Mouse (Mus musculus) bone marrow macrophage, adult 2 months (primary cell): Measurements from ENCODE around the gene Ube2c.

ENCODE experiments used
- CTCF ChIP-seq: IDR thresholded peaks from 2 replicates; pipeline ENCODE4 v1.5.1; 2012; ENCODE audit warnings: low read depth, mild to moderate bottlenecking, low read length, moderate library complexity
- POLR2A ChIP-seq: IDR thresholded peaks from 2 replicates; pipeline ENCODE4 v1.6.1; 2012; ENCODE audit warnings: mild to moderate bottlenecking, low read depth, low read length, borderline replicate concordance

- TF ChIP-seq CTCF (no peak), POLR2A (no peak)
These were observed 581 bp downstream of the Ube2c start for GRCm38 (mm10) chr2:164770279-164770678.
